In genomic region chr8:61590551-61591431, GRCm38 (mm10) we compare ENCODE assay signal across 8 mouse cellular contexts.
DNase-seq lines count a peak whose midpoint lies in the region; ATAC-seq lines count a peak whose summit lies in the region.

No protein-coding gene starts in this region.

- peak overlapping the region; percentile 71 for H3K4me2 ChIP-seq in forebrain, embryonic 13.5 days
- H3K4me2 ChIP-seq in neural tube, embryonic 15.5 days = peak overlapping the region; percentile 98

- H3K36me3 ChIP-seq in forebrain, embryonic 13.5 days (ENCODE audit: poor library complexity, severe bottlenecking) = no peaks in the 10 kb centered on the region
- H3K36me3 ChIP-seq in neural tube, embryonic 15.5 days = no peaks in the 10 kb centered on the region

- no peaks in the 10 kb centered on the region for H3K9me3 ChIP-seq in forebrain, embryonic 13.5 days (replicated peaks)
- no peaks in the 10 kb centered on the region for H3K9me3 ChIP-seq in neural tube, embryonic 15.5 days (replicated peaks)

- under 1% methylated on average over 35 of the region's 35 CpGs for WGBS in forebrain, embryonic 13.5 days
- WGBS in neural tube, embryonic 15.5 days = under 1% methylated on average over 35 of the region's 35 CpGs

- no peaks in the 10 kb centered on the region for H3K27me3 ChIP-seq in forebrain, embryonic 13.5 days
- H3K27me3 ChIP-seq in neural tube, embryonic 15.5 days (replicated peaks) = no peaks in the 10 kb centered on the region

- H3K27ac ChIP-seq in forebrain, embryonic 13.5 days = peak overlapping the region; percentile 44
- H3K27ac ChIP-seq in neural tube, embryonic 15.5 days (replicated peaks) = peak overlapping the region; percentile 85

- H3K4me3 ChIP-seq in forebrain, embryonic 13.5 days = peak overlapping the region; percentile 57
- H3K4me3 ChIP-seq in neural tube, embryonic 15.5 days (replicated peaks) = peak overlapping the region; percentile 62

- H3K9ac ChIP-seq in forebrain, embryonic 13.5 days = peak overlapping the region; percentile 67
- H3K9ac ChIP-seq in neural tube, embryonic 15.5 days (replicated peaks) = peak overlapping the region; percentile 62

- DNase-seq in ES-CJ7 (ENCODE audit: low read depth, low spot score) = peak; percentile 96
- DNase-seq in c-Kit-positive CD71-positive TER-119-negative erythroid progenitor cells, embryonic 14.5 days (ENCODE audit: low read depth) = peak; percentile 56
- peak; percentile 89 to 93 for DNase-seq in heart, postnatal 10 days
- DNase-seq in kidney, postnatal 36 days = peak; percentile 93 to 94
- peak; percentile 88 to 90 for DNase-seq in lung, adult 18-20 months
- peak; percentile 69 for DNase-seq in thymus, postnatal 0 days (ENCODE audit: low spot score)

- ATAC-seq in forebrain, embryonic 13.5 days = peak; percentile 93
- peak; percentile 87 for ATAC-seq in neural tube, embryonic 15.5 days (ENCODE audit: low FRiP score)

- intact Hi-C loops in heart, postnatal 10 days (cut with DNase I) = no loop called here

- peaks cover 25% of the 10 kb centered on the region for H3K4me1 ChIP-seq in forebrain, embryonic 13.5 days
- peaks cover 26% of the 10 kb centered on the region for H3K4me1 ChIP-seq in neural tube, embryonic 15.5 days

Comparison
In these comparisons a context has a peak if more than half of its experiments do, and no peak if none do; other contexts are left out.
1. Peak in every context shown above with its lines: DNase-seq, ATAC-seq, H3K4me3 ChIP-seq and H3K27ac ChIP-seq.